Mouse (Mus musculus): ENCODE data around the gene Nmur1. TPM values are rescaled to one million over a fixed set of nuclear protein-coding genes. Genes with fewer than 3 reads are reported as not detected.
"Not testable (repeated sequence)": the region's sequence is repeated elsewhere in the genome, so short reads cannot be mapped to it uniquely, and the experiment has no call there.

Nmur1 gene
- polyA plus RNA-seq, 1 experiment from 2014 or later = not detected

GRCm38 (mm10) chr1:86345069-86345468, 81.0 kb downstream of the Nmur1 start:
- Histone ChIP-seq H3K9ac (no peak overlapping the region), H3K4me3 (replicated peaks) (no peak overlapping the region), H3K27ac (replicated peaks) (no peak overlapping the region), H3K9me3 (replicated peaks) (no peaks in the 10 kb centered on the region), H3K27me3 (no peaks in the 10 kb centered on the region), H3K36me3 (replicated peaks) (peaks cover 38% of the 10 kb centered on the region), H3K4me1 (replicated peaks) (no peaks in the 10 kb centered on the region), H3K4me2 (no peak overlapping the region)
- 52% methylated on average over 4 of the region's 4 CpGs for WGBS (ENCODE audit: insufficient replicate concordance)
- no peak for ATAC-seq (ENCODE audit: insufficient read depth)

GRCm38 (mm10) chr1:86343969-86344861, 81.8 kb downstream of the Nmur1 start:
- Histone ChIP-seq H3K4me1 (replicated peaks) (no peaks in the 10 kb centered on the region), H3K27me3 (no peaks in the 10 kb centered on the region), H3K27ac (replicated peaks) (no peak overlapping the region), H3K9ac (no peak overlapping the region), H3K4me2 (no peak overlapping the region), H3K36me3 (replicated peaks) (peaks cover 30% of the 10 kb centered on the region), H3K4me3 (replicated peaks) (no peak overlapping the region), H3K9me3 (replicated peaks) (no peaks in the 10 kb centered on the region)
- ATAC-seq (ENCODE audit: insufficient read depth) = no peak
- WGBS (ENCODE audit: insufficient replicate concordance) = 27% methylated on average over 4 of the region's 4 CpGs

GRCm38 (mm10) chr1:86343087-86343645, 82.9 kb downstream of the Nmur1 start:
- Histone ChIP-seq H3K9ac (no peak overlapping the region), H3K27me3 (no peaks in the 10 kb centered on the region), H3K4me3 (replicated peaks) (no peak overlapping the region), H3K36me3 (replicated peaks) (peaks cover 19% of the 10 kb centered on the region), H3K4me2 (no peak overlapping the region), H3K27ac (replicated peaks) (no peak overlapping the region), H3K4me1 (replicated peaks) (no peaks in the 10 kb centered on the region), H3K9me3 (replicated peaks) (no peaks in the 10 kb centered on the region)
- no peak for ATAC-seq (ENCODE audit: insufficient read depth)
- 71% methylated on average over 1 of the region's 1 CpGs for WGBS (ENCODE audit: insufficient replicate concordance)

- Histone ChIP-seq H3K36me3 (replicated peaks) (peaks cover 11% of the 10 kb centered on the region), H3K9ac (no peak overlapping the region), H3K27ac (replicated peaks) (no peak overlapping the region), H3K9me3 (replicated peaks) (no peaks in the 10 kb centered on the region), H3K27me3 (no peaks in the 10 kb centered on the region), H3K4me1 (replicated peaks) (no peaks in the 10 kb centered on the region), H3K4me2 (no peak overlapping the region), H3K4me3 (replicated peaks) (no peak overlapping the region)
- WGBS (ENCODE audit: insufficient replicate concordance) = 85% methylated on average over 2 of the region's 2 CpGs
- ATAC-seq (ENCODE audit: insufficient read depth) = no peak
These were observed 83.7 kb downstream of the Nmur1 start for GRCm38 (mm10) chr1:86342371-86342770.

GRCm38 (mm10) chr1:86341096-86341495, 84.9 kb downstream of the Nmur1 start:
- not testable (repeated sequence) for H3K4me1 ChIP-seq (replicated peaks); H3K36me3 ChIP-seq (replicated peaks); H3K27me3 ChIP-seq; H3K27ac ChIP-seq (replicated peaks); H3K9me3 ChIP-seq (replicated peaks); ATAC-seq (ENCODE audit: insufficient read depth); H3K9ac ChIP-seq; H3K4me3 ChIP-seq (replicated peaks); H3K4me2 ChIP-seq
- whole genome bisulfite sequencing (ENCODE audit: insufficient replicate concordance) = 84% methylated on average over 2 of the region's 2 CpGs

GRCm38 (mm10) chr1:86339156-86339812, 86.7 kb downstream of the Nmur1 start:
- 22% methylated on average over 4 of the region's 4 CpGs for WGBS (ENCODE audit: insufficient replicate concordance)
- no peaks in the 10 kb centered on the region for H3K4me1 ChIP-seq (replicated peaks)

GRCm38 (mm10) chr1:86336330-86336729, 89.7 kb downstream of the Nmur1 start:
- H3K9ac ChIP-seq = no peak overlapping the region
- H3K27me3 ChIP-seq = no peaks in the 10 kb centered on the region
- no peak overlapping the region for H3K27ac ChIP-seq (replicated peaks)
- H3K9me3 ChIP-seq (replicated peaks) = no peaks in the 10 kb centered on the region
- 41% methylated on average over 2 of the region's 2 CpGs for WGBS (ENCODE audit: insufficient replicate concordance)
- no peaks in the 10 kb centered on the region for H3K4me1 ChIP-seq (replicated peaks)
- H3K36me3 ChIP-seq (replicated peaks) = no peaks in the 10 kb centered on the region
- H3K4me2 ChIP-seq = no peak overlapping the region
- no peak for ATAC-seq (ENCODE audit: insufficient read depth)
- H3K4me3 ChIP-seq (replicated peaks) = no peak overlapping the region

More at GRCm38 (mm10) chr1:86339156-86339812, 86.7 kb downstream of the Nmur1 start:
- Histone ChIP-seq H3K27me3 (no peaks in the 10 kb centered on the region), H3K9me3 (replicated peaks) (no peaks in the 10 kb centered on the region), H3K4me3 (replicated peaks) (no peak overlapping the region), H3K4me2 (no peak overlapping the region), H3K36me3 (replicated peaks) (no peaks in the 10 kb centered on the region), H3K27ac (replicated peaks) (no peak overlapping the region), H3K9ac (no peak overlapping the region)
- ATAC-seq (ENCODE audit: insufficient read depth) = peak; percentile 40; the same call in 1 of the 2 replicates

Small RNAs within 50 kb of the gene (microRNA-seq; reads per million reads assigned to microRNA genes)
- gene mmu-mir-3535 = 90.1 reads per million, percentile 51 among the genes with 10 or more reads in this experiment

Other genes starting within 250 kb of the Nmur1 start
- gene B3gnt7, start 123.4 kb downstream of the Nmur1 start, polyA plus RNA-seq (2015; fragmentation: Nextera tagmentation; extraction: Ambion mirVana) = 0.79 and 0.92 TPM in 2 replicates
- gene Ncl, start 66.8 kb downstream of the Nmur1 start, polyA plus RNA-seq (2015; fragmentation: Nextera tagmentation; extraction: Ambion mirVana) = 175 and 198 TPM in 2 replicates
- not detected in 2 replicates for gene Tex44, start 101 bp upstream of the Nmur1 start, polyA plus RNA-seq (2015; fragmentation: Nextera tagmentation; extraction: Ambion mirVana)
- gene Ptma, start 100.5 kb upstream of the Nmur1 start, polyA plus RNA-seq (2015; fragmentation: Nextera tagmentation; extraction: Ambion mirVana) = 634 and 778 TPM in 2 replicates
- gene Pde6d, start 156.4 kb upstream of the Nmur1 start, polyA plus RNA-seq (2015; fragmentation: Nextera tagmentation; extraction: Ambion mirVana) = 24.7 and 29.0 TPM in 2 replicates
- gene Cops7b, start 156.7 kb upstream of the Nmur1 start, polyA plus RNA-seq (2015; fragmentation: Nextera tagmentation; extraction: Ambion mirVana) = 13.1 and 13.4 TPM in 2 replicates
- gene Nppc, start 244.3 kb upstream of the Nmur1 start, polyA plus RNA-seq (2015; fragmentation: Nextera tagmentation; extraction: Ambion mirVana) = not detected in 2 replicates